Mouse (Mus musculus) heart, embryonic 11.5 days (tissue): ENCODE measurements around the gene Cd47. TPM values are rescaled to one million over a fixed set of nuclear protein-coding genes. Genes with fewer than 3 reads are reported as not detected.
A peak's percentile ranks its signal among the peaks of the same experiment; 100 is the strongest.

Experiments
- ATAC-seq: fragments of 200-750 bp; cut with Nextera tagmentation; replicated peaks from 2 replicates; pipeline ENCODE4 v1.8.0; 2017; ENCODE audit warnings: moderate library complexity; ENCODE audit not compliant: insufficient number of reproducible peaks, low FRiP score, low TSS enrichment
- H3K27ac ChIP-seq: fragments of 300-500 bp; sonication (generic); 2 replicates; pipeline ENCODE4 v1.5.1; 2014; ENCODE audit warnings: mild to moderate bottlenecking, low read depth, low read length
- H3K27me3 ChIP-seq: fragments of 300-500 bp; sonication (generic); 2 replicates; pipeline ENCODE4 v1.6.1; 2014; ENCODE audit warnings: mild to moderate bottlenecking, low read length, mixed read lengths; ENCODE audit not compliant: control insufficient read depth, insufficient read depth
- H3K36me3 ChIP-seq: fragments of 300-500 bp; sonication (generic); 2 replicates; pipeline ENCODE4 v1.6.1; 2014; ENCODE audit warnings: mild to moderate bottlenecking, low read length, moderate library complexity, mixed read lengths; ENCODE audit not compliant: control insufficient read depth, insufficient read depth
- H3K4me1 ChIP-seq: fragments of 300-500 bp; sonication (generic); 2 replicates; pipeline ENCODE4 v1.6.1; 2014; ENCODE audit warnings: low read length; ENCODE audit not compliant: control insufficient read depth, insufficient read depth
- H3K4me2 ChIP-seq: fragments of 300-500 bp; sonication (generic); 2 replicates; pipeline ENCODE4 v1.6.1; 2014; ENCODE audit warnings: mild to moderate bottlenecking, moderate library complexity
- H3K4me3 ChIP-seq: fragments of 300-500 bp; sonication (generic); 2 replicates; pipeline ENCODE4 v1.5.1; 2014; ENCODE audit warnings: low read depth, low read length
- H3K9ac ChIP-seq: fragments of 300-500 bp; sonication (generic); 2 replicates; pipeline ENCODE4 v1.6.1; 2014; ENCODE audit warnings: mild to moderate bottlenecking, low read depth, low read length, moderate library complexity
- H3K9me3 ChIP-seq: fragments of 300-500 bp; sonication (generic); replicated peaks from 2 replicates; pipeline ENCODE4 v1.6.1; 2016; ENCODE audit warnings: low read length; ENCODE audit not compliant: control insufficient read depth
- WGBS: fragments of 180-500 bp; shearing (Covaris S2); extraction: QIAGEN DNeasy Blood & Tissue Kit; methylation state at CpG from one replicate; pipeline ENCODE4 v1.1.7; 2014; ENCODE audit not compliant: insufficient replicate concordance; 5-methylcytosine and 5-hydroxymethylcytosine counted together
- polyA plus RNA-seq: library from polyadenylated mRNA; unstranded; fragments of >200 nt; fragmentation: Nextera tagmentation; extraction: Ambion mirVana; gene quantifications from 2 replicates; pipeline ENCODE4 v1.2.1, GENCODE M21; 2014

Cd47 gene
- polyA plus RNA-seq, 1 experiment from 2014 or later: 58.5 TPM

DNA sequence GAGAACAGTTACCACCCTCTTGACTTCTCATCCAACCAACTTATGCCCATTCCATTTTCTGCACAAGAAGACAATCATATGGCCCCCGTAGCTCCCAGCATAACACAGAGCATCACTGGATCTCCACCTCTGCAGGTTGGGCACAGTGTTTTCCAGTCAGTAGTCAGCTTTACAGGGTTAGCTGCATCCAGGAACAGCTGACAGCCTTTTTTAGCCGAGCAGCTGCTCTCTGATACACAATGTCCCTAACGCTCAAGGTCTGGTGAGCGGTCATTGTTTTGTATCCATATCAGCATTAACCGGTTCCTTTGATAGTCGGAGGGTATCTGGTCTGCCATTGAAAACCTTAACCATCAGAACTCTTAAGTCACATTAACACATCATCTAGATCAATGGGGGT is 53.3 kb downstream of the Cd47 start:
- Histone ChIP-seq H3K4me1 (peaks cover 6% of the 10 kb centered on the region), H3K27ac (no peak overlapping the region), H3K4me3 (no peak overlapping the region), H3K4me2 (no peak overlapping the region), H3K9ac (no peak overlapping the region), H3K36me3 (no peaks in the 10 kb centered on the region), H3K27me3 (no peaks in the 10 kb centered on the region), H3K9me3 (no peaks in the 10 kb centered on the region)
- ATAC-seq: no peak
- 68% methylated on average over 6 of the region's 6 CpGs for WGBS

DNA sequence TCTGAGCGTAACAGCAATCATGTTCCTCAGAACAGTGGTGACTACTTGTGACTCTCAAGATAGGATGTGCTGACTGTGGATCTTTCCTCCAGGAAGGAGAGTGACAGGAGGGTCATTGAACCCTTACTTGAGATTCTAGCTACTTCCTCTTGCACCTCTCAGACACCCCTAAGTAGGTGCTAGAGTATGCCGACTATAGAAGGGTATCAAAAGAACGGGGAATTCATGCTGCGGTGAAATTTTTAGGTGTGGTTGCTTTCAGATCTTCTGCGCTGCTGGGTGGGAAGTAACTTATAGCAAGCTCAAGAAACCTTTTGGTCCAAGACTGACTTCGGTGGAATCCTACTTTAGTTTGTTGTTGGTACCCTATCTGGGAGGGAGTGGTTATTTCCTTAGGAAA is 53.9 kb downstream of the Cd47 start:
- Histone ChIP-seq H3K9ac (no peak overlapping the region), H3K4me1 (peaks cover 6% of the 10 kb centered on the region), H3K27ac (no peak overlapping the region), H3K4me3 (no peak overlapping the region), H3K27me3 (no peaks in the 10 kb centered on the region), H3K9me3 (no peaks in the 10 kb centered on the region), H3K36me3 (no peaks in the 10 kb centered on the region), H3K4me2 (peak overlapping the region; percentile 69)
- ATAC-seq: no peak
- WGBS: 67% methylated on average over 6 of the region's 6 CpGs

GRCm38 (mm10) chr16:49854931-49855835 is 54.9 kb downstream of the Cd47 start:
- H3K9me3 ChIP-seq: no peaks in the 10 kb centered on the region
- 1% methylated on average over 55 of the region's 74 CpGs for WGBS
- peak overlapping the region; percentile 99 for H3K27ac ChIP-seq
- peak overlapping the region; percentile 73 for H3K4me3 ChIP-seq
- no peaks in the 10 kb centered on the region for H3K27me3 ChIP-seq
- peak; percentile 95 for ATAC-seq
- H3K36me3 ChIP-seq: no peaks in the 10 kb centered on the region
- peaks cover 6% of the 10 kb centered on the region for H3K4me1 ChIP-seq
- peak overlapping the region; percentile 88 for H3K9ac ChIP-seq
- peak overlapping the region; percentile 69 for H3K4me2 ChIP-seq

DNA sequence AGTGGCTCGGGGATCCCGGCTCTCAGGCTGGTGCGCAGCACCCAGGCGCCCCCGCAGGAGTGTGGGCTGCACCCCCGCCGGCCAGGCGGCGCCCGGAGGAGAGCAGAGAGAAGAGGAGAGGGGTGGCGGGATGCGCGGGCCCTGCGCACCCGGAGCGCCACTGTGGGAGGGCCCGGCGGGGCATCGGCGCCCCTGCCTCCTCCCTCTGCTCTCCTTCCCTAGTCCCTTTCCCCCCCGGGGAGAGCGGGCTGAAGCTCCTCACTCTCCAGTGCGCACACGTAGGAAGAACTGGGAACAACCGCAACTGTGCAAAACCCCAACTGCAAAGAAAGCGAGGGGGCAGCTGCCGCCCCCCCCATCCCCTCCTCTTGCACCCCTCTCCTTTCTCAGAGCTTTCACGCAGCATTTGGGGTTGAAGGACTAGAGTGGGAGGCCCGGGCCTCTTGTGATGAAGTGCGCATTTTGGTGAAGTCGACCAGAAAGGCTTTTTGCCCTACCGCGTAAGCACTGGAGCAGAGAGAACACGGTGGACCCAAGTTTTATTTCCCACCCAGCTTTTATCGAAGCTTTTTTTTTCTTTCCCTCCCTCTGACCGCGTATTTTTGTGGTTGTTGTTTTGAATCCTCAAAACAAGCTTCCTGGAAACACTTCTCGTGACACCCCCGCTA is 55.6 kb downstream of the Cd47 start:
- no peaks in the 10 kb centered on the region for H3K9me3 ChIP-seq
- H3K4me3 ChIP-seq: peak overlapping the region; percentile 73
- peak; percentile 78 for ATAC-seq
- peaks cover 6% of the 10 kb centered on the region for H3K4me1 ChIP-seq
- peak overlapping the region; percentile 99 for H3K27ac ChIP-seq
- no peaks in the 10 kb centered on the region for H3K27me3 ChIP-seq
- WGBS: under 1% methylated on average over 32 of the region's 39 CpGs
- no peaks in the 10 kb centered on the region for H3K36me3 ChIP-seq
- H3K4me2 ChIP-seq: peak overlapping the region; percentile 69
- H3K9ac ChIP-seq: peak overlapping the region; percentile 88

DNA sequence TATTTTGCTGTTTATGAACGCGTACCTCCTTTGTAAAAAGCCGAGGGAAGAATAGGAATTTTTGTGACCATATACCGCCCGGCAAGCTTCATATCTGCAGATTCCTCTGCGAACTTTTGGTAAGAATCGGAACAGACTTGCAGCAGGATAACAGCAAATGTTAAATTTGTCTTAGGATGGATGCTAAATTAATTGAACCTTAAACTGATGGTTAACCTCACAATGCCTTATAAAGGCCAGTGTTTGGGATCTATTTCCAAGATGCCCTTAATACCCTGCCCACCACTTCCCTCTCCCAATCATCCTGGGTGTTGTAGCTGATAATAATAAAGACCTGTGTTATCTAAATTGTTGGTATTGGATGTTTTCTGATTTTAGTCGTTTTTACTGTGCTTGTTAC is 56.3 kb downstream of the Cd47 start:
- H3K4me3 ChIP-seq: peak overlapping the region; percentile 73
- no peak for ATAC-seq
- no peak overlapping the region for H3K27ac ChIP-seq
- H3K4me2 ChIP-seq: peak overlapping the region; percentile 69
- peaks cover 6% of the 10 kb centered on the region for H3K4me1 ChIP-seq
- WGBS: 28% methylated on average over 8 of the region's 8 CpGs
- H3K36me3 ChIP-seq: no peaks in the 10 kb centered on the region
- H3K9me3 ChIP-seq: no peaks in the 10 kb centered on the region
- H3K9ac ChIP-seq: peak overlapping the region; percentile 88
- no peaks in the 10 kb centered on the region for H3K27me3 ChIP-seq

GRCm38 (mm10) chr16:49857504-49858160 is 57.3 kb downstream of the Cd47 start:
- ATAC-seq: no peak
- WGBS: 74% methylated on average over 8 of the region's 8 CpGs
- Histone ChIP-seq H3K36me3 (no peaks in the 10 kb centered on the region), H3K9ac (peak overlapping the region; percentile 28; the same call in 1 of the 2 replicates), H3K4me3 (0 out of 2 replicates have a peak overlapping the region, but pooled peaks have one; percentile 3), H3K4me2 (peak overlapping the region; percentile 46), H3K9me3 (no peaks in the 10 kb centered on the region), H3K27me3 (no peaks in the 10 kb centered on the region), H3K27ac (no peak overlapping the region), H3K4me1 (peaks cover 6% of the 10 kb centered on the region)

DNA sequence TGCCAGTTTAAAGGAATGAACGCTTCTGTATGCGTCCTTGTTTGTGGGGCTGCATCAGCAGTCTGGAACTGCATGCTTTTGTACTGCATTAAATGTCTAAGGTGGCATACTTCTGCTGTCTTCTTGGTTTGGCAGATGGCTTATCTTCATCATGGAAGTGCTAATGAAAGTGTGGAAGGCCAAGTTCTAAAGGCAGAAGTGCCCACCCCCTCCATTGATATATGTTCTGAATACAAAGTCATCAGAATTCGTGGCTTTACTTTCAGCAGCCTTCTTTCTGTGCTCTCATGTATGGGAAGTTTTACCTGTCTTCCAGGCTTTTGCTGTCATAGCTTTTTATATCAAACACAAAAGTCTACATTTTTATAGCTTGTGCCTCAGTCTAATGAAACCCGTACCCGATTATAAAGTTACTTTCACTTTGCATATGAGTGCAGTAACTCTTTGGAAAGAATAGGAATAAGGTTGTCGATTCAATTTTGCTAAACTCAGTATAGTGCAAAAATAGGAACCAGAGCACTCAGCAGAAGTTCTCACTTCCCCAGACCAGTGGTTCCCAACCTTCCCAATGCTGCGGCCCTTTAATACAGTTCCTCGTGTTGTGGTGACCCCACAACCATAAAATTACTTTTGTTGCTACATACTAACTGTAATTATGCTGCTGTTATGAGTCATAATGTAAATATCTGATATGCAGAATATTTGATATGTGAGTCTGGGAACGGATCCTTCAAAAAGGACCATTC is 58.0 kb downstream of the Cd47 start:
- WGBS: 86% methylated on average over 9 of the region's 9 CpGs
- H3K4me1 ChIP-seq: peaks cover 6% of the 10 kb centered on the region
- no peak overlapping the region for H3K4me3 ChIP-seq
- H3K27me3 ChIP-seq: no peaks in the 10 kb centered on the region
- H3K36me3 ChIP-seq: no peaks in the 10 kb centered on the region
- no peak overlapping the region for H3K4me2 ChIP-seq
- no peak overlapping the region for H3K27ac ChIP-seq
- no peak for ATAC-seq
- no peak overlapping the region for H3K9ac ChIP-seq
- H3K9me3 ChIP-seq: no peaks in the 10 kb centered on the region
